Mouse (Mus musculus): Measurements from ENCODE around the gene Nfyb. TPM values are rescaled to one million over a fixed set of nuclear protein-coding genes. Genes with fewer than 3 reads are reported as not detected.

Gene Nfyb
- polyA plus RNA-seq, 1 experiment from 2014 or later = 44.6 TPM

Other genes with a start within 250 kb of the Nfyb start
- 50.1 and 55.6 TPM in 2 replicates for gene 1190007I07Rik, start 140.9 kb downstream of the Nfyb start, polyA plus RNA-seq (2014; fragmentation: Nextera tagmentation; extraction: Ambion mirVana)
- gene Tdg, start 134.3 kb downstream of the Nfyb start, polyA plus RNA-seq (2014; fragmentation: Nextera tagmentation; extraction: Ambion mirVana) = 130 and 144 TPM in 2 replicates
- gene Glt8d2, start 73.5 kb downstream of the Nfyb start, polyA plus RNA-seq (2014; fragmentation: Nextera tagmentation; extraction: Ambion mirVana) = 9.5 and 10.0 TPM in 2 replicates
- gene Hcfc2, start 68.0 kb downstream of the Nfyb start, polyA plus RNA-seq (2014; fragmentation: Nextera tagmentation; extraction: Ambion mirVana) = 34.3 and 37.1 TPM in 2 replicates
- 98.3 and 98.7 TPM in 2 replicates for gene Txnrd1, start 69.8 kb upstream of the Nfyb start, polyA plus RNA-seq (2014; fragmentation: Nextera tagmentation; extraction: Ambion mirVana)
- gene Eid3, start 102.5 kb upstream of the Nfyb start, polyA plus RNA-seq (2014; fragmentation: Nextera tagmentation; extraction: Ambion mirVana) = 0.52 and 0.88 TPM in 2 replicates
- gene Chst11, start 221.4 kb upstream of the Nfyb start, polyA plus RNA-seq (2014; fragmentation: Nextera tagmentation; extraction: Ambion mirVana) = 2.0 TPM in 2 replicates

All from stomach, embryonic 14.5 days (tissue).